Mouse (Mus musculus): Measurements from ENCODE around the gene Epha7.

The Epha7 gene

GRCm38 (mm10) chr4:28899783-28900182 is 86.9 kb downstream of the Epha7 start:
- no peak for DNase-seq (ENCODE audit: low read depth, low spot score)

GRCm38 (mm10) chr4:28901496-28901895 is 88.6 kb downstream of the Epha7 start:
- no peak for DNase-seq (ENCODE audit: low read depth, low spot score)

- DNase-seq (ENCODE audit: low read depth, low spot score) = no peak
Measured at GRCm38 (mm10) chr4:28902004-28902704, 89.2 kb downstream of the Epha7 start.

GRCm38 (mm10) chr4:28906985-28907384 is 94.1 kb downstream of the Epha7 start:
- no peak for DNase-seq (ENCODE audit: low read depth, low spot score)

GRCm38 (mm10) chr4:28910127-28910526 is 97.2 kb downstream of the Epha7 start:
- DNase-seq (ENCODE audit: low read depth, low spot score) = no peak

- no peak for DNase-seq (ENCODE audit: low read depth, low spot score)
Measured at GRCm38 (mm10) chr4:28912028-28912427, 99.1 kb downstream of the Epha7 start.

GRCm38 (mm10) chr4:28913613-28914012 is 100.7 kb downstream of the Epha7 start:
- no peak for DNase-seq (ENCODE audit: low read depth, low spot score)

GRCm38 (mm10) chr4:28920645-28921044 is 107.7 kb downstream of the Epha7 start:
- DNase-seq (ENCODE audit: low read depth, low spot score) = no peak

GRCm38 (mm10) chr4:28926072-28926471 is 113.1 kb downstream of the Epha7 start:
- no peak for DNase-seq (ENCODE audit: low read depth, low spot score)

GRCm38 (mm10) chr4:28933431-28933830 is 120.5 kb downstream of the Epha7 start:
- no peak for DNase-seq (ENCODE audit: low read depth, low spot score)

GRCm38 (mm10) chr4:28934802-28935201 is 121.9 kb downstream of the Epha7 start:
- DNase-seq (ENCODE audit: low read depth, low spot score) = no peak

- DNase-seq (ENCODE audit: low read depth, low spot score) = no peak
Measured at GRCm38 (mm10) chr4:28935567-28935966, 122.6 kb downstream of the Epha7 start.

GRCm38 (mm10) chr4:28940710-28941109 is 127.8 kb downstream of the Epha7 start:
- no peak for DNase-seq (ENCODE audit: low read depth, low spot score)

- no peak for DNase-seq (ENCODE audit: low read depth, low spot score)
Measured at GRCm38 (mm10) chr4:28944237-28944636, 131.3 kb downstream of the Epha7 start.

GRCm38 (mm10) chr4:28960889-28961560 is 148.1 kb downstream of the Epha7 start:
- no peak for DNase-seq (ENCODE audit: low read depth, low spot score)

- DNase-seq (ENCODE audit: low read depth, low spot score) = no peak
Measured at GRCm38 (mm10) chr4:28967584-28968315, 154.8 kb downstream of the Epha7 start.

GRCm38 (mm10) chr4:28998462-28999286 is 185.7 kb downstream of the Epha7 start:
- no peak for DNase-seq (ENCODE audit: low read depth, low spot score)

GRCm38 (mm10) chr4:28999287-28999595 is 186.3 kb downstream of the Epha7 start:
- no peak for DNase-seq (ENCODE audit: low read depth, low spot score)

- DNase-seq (ENCODE audit: low read depth, low spot score) = no peak
Measured at GRCm38 (mm10) chr4:29010333-29010732, 197.4 kb downstream of the Epha7 start.
